Mouse (Mus musculus): Measurements from ENCODE around the gene Olfr345. TPM values are rescaled to one million over a fixed set of nuclear protein-coding genes. Genes with fewer than 3 reads are reported as not detected.

Gene Olfr345
- total RNA-seq (2023) = not detected

DNA sequence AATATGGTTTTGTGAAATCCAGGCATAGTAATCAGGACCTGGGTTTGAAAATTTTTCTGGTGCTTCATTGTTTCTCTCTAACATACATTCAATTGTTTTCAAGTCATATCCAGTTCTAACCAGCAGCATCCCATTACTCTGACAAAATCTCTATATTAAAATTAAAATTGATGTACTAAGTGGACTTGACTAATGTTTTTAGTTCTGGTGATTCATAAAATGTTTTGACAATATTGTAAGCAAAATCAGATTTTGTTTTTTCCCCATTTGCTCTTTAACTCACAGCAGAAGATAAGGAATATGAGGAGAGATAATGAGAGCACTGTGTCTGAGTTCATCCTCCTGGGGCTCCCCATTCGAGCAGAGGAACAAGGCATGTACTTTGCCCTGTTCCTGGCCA is at the start of gene Olfr345:
Olfr345 (plus strand) TSS at position 301 of the 400 bp plus-strand sequence.

DNA sequence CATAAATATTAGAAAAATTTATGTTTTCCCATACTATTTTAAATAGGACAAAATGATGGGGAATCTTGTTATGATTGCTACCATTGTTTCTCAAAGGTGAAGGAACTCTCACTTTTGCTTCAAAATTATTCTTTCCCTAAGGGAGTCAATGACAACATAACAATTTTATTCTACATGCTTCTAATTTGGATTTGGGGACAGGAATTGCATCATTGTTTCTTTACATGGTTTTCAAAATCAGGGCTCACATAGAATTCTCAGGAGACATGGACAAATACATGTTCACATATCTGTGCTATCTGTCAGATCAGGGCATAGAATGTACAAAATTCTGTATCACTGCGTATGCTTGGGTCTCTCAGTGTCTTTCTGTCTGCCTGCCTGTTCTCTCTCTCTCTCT is 45.6 kb downstream of the Olfr345 start, which contains the start of gene Olfr346:
Olfr346 (plus strand) TSS at position 301 of the 400 bp plus-strand sequence.

Other genes starting within 250 kb of the Olfr345 start
- not detected for gene Olfr339, start 221.1 kb upstream of the Olfr345 start, total RNA-seq (2023)
- gene Olfr340, start 187.5 kb upstream of the Olfr345 start, total RNA-seq (2023) = not detected
- gene Olfr341, start 157.6 kb upstream of the Olfr345 start, total RNA-seq (2023) = not detected
- not detected for gene Olfr342, start 115.0 kb upstream of the Olfr345 start, total RNA-seq (2023)
- not detected for gene Olfr344, start 73.4 kb upstream of the Olfr345 start, total RNA-seq (2023)
- not detected for gene Olfr346, start 45.7 kb downstream of the Olfr345 start, total RNA-seq (2023)
- not detected for gene Olfr347, start 91.9 kb downstream of the Olfr345 start, total RNA-seq (2023)
- not detected for gene Olfr348, start 144.2 kb downstream of the Olfr345 start, total RNA-seq (2023)
- not detected for gene Olfr50, start 150.5 kb downstream of the Olfr345 start, total RNA-seq (2023)
- not detected for gene Olfr3, start 177.0 kb downstream of the Olfr345 start, total RNA-seq (2023)
- not detected for gene Olfr350, start 206.3 kb downstream of the Olfr345 start, total RNA-seq (2023)
- gene Olfr351, start 222.6 kb downstream of the Olfr345 start, total RNA-seq (2023) = 0.18 TPM
- gene Olfr352, start 228.4 kb downstream of the Olfr345 start, total RNA-seq (2023) = not detected

All from CD8-positive naive resting alpha-beta T cell, adult 57 days (primary cell).